Mouse (Mus musculus) forebrain, embryonic 14.5 days (tissue): ENCODE measurements at regions not wholly inside any gene's neighbourhood (a gene's known extent, or its start where the extent isn't known, plus 50 kb on each side); places are given as distances from the start of the nearest gene placed in this dataset.

ENCODE experiments used
- ATAC-seq: fragments of 200-750 bp; cut with Nextera tagmentation; 2 replicates; pipeline ENCODE4 v1.8.0; 2017; ENCODE audit warnings: mild to moderate bottlenecking, moderate library complexity
- DNase-seq: peaks from one replicate; pipeline ENCODE4 v3.0.0-alpha.2; 2015; ENCODE audit warnings: low spot score
- H3K27ac ChIP-seq: fragments of 300-500 bp; sonication (generic); 2 replicates; pipeline ENCODE4 v1.5.1; 2014; ENCODE audit warnings: low read depth, mild to moderate bottlenecking, control low read depth, low read length, moderate library complexity
- H3K27me3 ChIP-seq: fragments of 300-500 bp; sonication (generic); replicated peaks from 2 replicates; pipeline ENCODE4 v1.6.1; 2014; ENCODE audit warnings: low read length, control low read depth, mixed read lengths; ENCODE audit not compliant: control insufficient read depth, insufficient read depth
- H3K36me3 ChIP-seq: fragments of 300-500 bp; sonication (generic); 2 replicates; pipeline ENCODE4 v1.6.1; 2014; ENCODE audit warnings: low read length, control low read depth; ENCODE audit not compliant: control insufficient read depth, insufficient read depth
- H3K4me1 ChIP-seq: fragments of 300-500 bp; sonication (generic); 2 replicates; pipeline ENCODE4 v1.6.1; 2014; ENCODE audit warnings: antibody characterized with exemption, low read length, control low read depth; ENCODE audit not compliant: control insufficient read depth, insufficient read depth
- H3K4me2 ChIP-seq: fragments of 300-500 bp; sonication (generic); 2 replicates; pipeline ENCODE4 v1.6.1; 2014; ENCODE audit warnings: mild to moderate bottlenecking, control low read depth, low read length
- H3K4me3 ChIP-seq: fragments of 300-500 bp; sonication (generic); 2 replicates; pipeline ENCODE4 v1.5.1; 2014; ENCODE audit warnings: low read depth, low read length, control low read depth
- H3K9ac ChIP-seq: fragments of 300-500 bp; sonication (generic); 2 replicates; pipeline ENCODE4 v1.6.1; 2014; ENCODE audit warnings: mild to moderate bottlenecking, low read length, control low read depth, moderate library complexity
- H3K9me3 ChIP-seq: fragments of 300-500 bp; sonication (generic); replicated peaks from 2 replicates; pipeline ENCODE4 v1.6.1; 2016; ENCODE audit warnings: low read length, control low read depth, mixed read lengths; ENCODE audit not compliant: control insufficient read depth
- WGBS: fragments of 180-500 bp; shearing (Covaris S2); extraction: QIAGEN DNeasy Blood & Tissue Kit; methylation state at CpG from one replicate; pipeline ENCODE4 v1.1.7; 2014; 5-methylcytosine and 5-hydroxymethylcytosine counted together

- H3K9me3 ChIP-seq = no peaks in the 10 kb centered on the region
- no peaks in the 10 kb centered on the region for H3K27me3 ChIP-seq
- H3K27ac ChIP-seq = no peak overlapping the region
- H3K4me1 ChIP-seq = no peaks in the 10 kb centered on the region
- no peak overlapping the region for H3K4me2 ChIP-seq
- no peak overlapping the region for H3K4me3 ChIP-seq
- no peak overlapping the region for H3K9ac ChIP-seq
- no peaks in the 10 kb centered on the region for H3K36me3 ChIP-seq
- peak; percentile 55; the same call in 1 of the 2 replicates for ATAC-seq
- DNase-seq = peak; percentile 48
These were observed 453.4 kb upstream of the Foxg1 start for GRCm38 (mm10) chr12:48929035-48929434.

DNA sequence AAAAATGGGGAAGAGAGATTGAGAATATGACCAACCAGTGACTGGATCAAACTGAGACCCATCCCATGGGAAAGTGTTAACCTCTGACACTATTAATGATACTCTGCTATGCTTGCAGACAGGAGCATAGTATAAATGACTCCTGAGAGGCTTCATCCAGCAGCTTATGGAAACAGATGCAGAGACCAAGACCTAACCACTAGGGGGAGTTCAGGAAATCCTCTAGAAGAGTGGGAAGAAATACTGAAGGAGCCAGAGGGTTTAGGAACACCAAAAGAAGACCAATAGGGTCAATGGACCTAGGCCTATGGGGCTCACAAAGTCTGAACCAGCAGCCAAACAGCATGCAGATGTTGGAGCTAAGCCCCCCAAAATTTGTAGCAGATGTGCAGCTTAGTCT, 436.0 kb upstream of the Foxg1 start:
- H3K36me3 ChIP-seq = no peaks in the 10 kb centered on the region
- no peak for ATAC-seq
- no peak overlapping the region for H3K27ac ChIP-seq
- H3K27me3 ChIP-seq = no peaks in the 10 kb centered on the region
- no peaks in the 10 kb centered on the region for H3K9me3 ChIP-seq
- H3K4me3 ChIP-seq = no peak overlapping the region
- H3K4me2 ChIP-seq = no peak overlapping the region
- H3K9ac ChIP-seq = no peak overlapping the region
- DNase-seq = no peak
- no peaks in the 10 kb centered on the region for H3K4me1 ChIP-seq

DNA sequence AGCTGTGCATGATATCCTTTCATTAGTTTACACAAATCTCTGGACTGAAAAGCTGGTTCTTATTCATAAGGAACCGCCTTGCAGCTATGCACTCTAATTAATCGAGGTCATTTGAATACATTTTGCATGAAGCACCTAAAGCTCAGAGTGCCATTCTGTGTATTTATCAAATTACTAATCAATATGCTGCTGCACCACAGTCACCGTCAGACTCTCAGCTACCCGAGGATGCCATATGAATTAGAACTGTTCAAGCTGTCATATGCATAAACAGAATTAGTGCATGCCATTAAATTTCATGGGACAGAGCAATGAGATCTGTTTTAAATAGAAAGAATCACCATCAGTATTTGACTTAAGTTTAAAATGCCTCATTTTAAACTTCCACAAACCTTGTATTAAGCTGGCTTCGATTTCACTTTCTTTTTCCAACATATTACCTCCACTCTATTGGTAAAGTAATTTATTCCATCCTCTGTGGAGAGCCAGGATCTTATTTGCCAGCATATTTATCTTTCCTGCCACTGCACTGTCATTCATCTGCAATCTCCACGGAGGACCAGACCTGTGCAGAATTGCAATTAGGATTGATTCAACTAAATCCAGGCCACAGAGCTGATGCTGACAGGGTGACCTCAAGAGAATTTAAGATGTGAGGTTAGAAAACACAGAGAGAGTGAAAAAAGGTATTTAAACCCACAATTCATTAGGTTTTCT, 423.0 kb upstream of the Foxg1 start:
- DNase-seq (peak; percentile 48), ATAC-seq (peak; percentile 92)
- Histone ChIP-seq H3K27ac (0 out of 2 replicates have a peak overlapping the region, but pooled peaks have one; percentile 33), H3K36me3 (no peaks in the 10 kb centered on the region), H3K27me3 (no peaks in the 10 kb centered on the region), H3K4me2 (peak overlapping the region; percentile 14; the same call in 1 of the 2 replicates), H3K4me1 (0 out of 2 replicates have a peak, but pooled peaks cover 3% of the 10 kb centered on the region), H3K9me3 (no peaks in the 10 kb centered on the region), H3K9ac (no peak overlapping the region), H3K4me3 (no peak overlapping the region)
- 13% methylated on average over 6 of the region's 6 CpGs for WGBS

DNA sequence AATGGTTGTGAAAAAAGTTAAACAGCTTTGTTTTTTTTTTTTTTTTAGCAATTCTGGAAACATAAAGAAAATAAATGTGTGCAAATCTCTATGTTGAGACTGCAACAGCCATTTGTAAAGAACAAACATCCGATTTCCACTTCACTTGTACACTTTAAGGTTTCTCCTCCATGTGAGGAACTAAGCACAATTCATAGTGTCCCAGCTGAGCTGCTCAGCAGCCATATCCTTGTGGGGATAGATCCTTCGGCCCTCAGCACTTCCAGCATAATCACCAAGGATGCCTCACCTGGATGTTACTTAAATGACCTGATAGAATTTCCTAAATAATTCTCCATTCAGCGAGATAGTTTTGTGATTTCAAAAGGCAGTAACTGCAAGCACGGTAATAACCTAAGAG, 422.4 kb upstream of the Foxg1 start:
- no peak for ATAC-seq
- no peak for DNase-seq

DNA sequence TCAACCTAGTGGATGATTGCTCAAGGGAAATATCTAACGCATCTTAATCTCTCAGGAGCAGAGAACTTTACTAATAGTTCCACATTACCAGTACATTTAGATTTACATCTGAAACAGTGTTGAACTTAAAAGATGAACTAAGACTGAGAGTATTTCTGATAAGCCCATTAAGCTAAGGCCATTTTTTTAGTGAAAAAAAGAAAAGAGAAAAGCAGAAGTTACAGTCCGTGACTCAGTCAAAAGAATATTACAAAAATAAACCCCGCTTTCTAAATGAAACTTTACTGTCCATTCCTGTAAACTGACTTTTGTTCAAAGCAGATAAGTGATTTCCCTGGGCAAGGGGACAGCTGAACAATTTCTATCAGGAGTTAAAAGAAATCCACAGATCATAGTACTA, 419.0 kb upstream of the Foxg1 start:
- H3K36me3 ChIP-seq = no peaks in the 10 kb centered on the region
- no peak overlapping the region for H3K4me2 ChIP-seq
- no peak overlapping the region for H3K9ac ChIP-seq
- DNase-seq = no peak
- H3K27ac ChIP-seq = no peak overlapping the region
- H3K4me3 ChIP-seq = no peak overlapping the region
- 93% methylated on average over 3 of the region's 3 CpGs for WGBS
- H3K4me1 ChIP-seq = 0 out of 2 replicates have a peak, but pooled peaks cover 3% of the 10 kb centered on the region
- no peak for ATAC-seq
- no peaks in the 10 kb centered on the region for H3K27me3 ChIP-seq
- H3K9me3 ChIP-seq = no peaks in the 10 kb centered on the region

More for the DNA sequence above, 422.4 kb upstream of the Foxg1 start:
- Histone ChIP-seq H3K9ac (no peak overlapping the region), H3K9me3 (no peaks in the 10 kb centered on the region), H3K4me3 (no peak overlapping the region), H3K27me3 (no peaks in the 10 kb centered on the region), H3K27ac (no peak overlapping the region), H3K4me1 (0 out of 2 replicates have a peak, but pooled peaks cover 3% of the 10 kb centered on the region), H3K36me3 (no peaks in the 10 kb centered on the region), H3K4me2 (no peak overlapping the region)
- WGBS = 57% methylated on average over 4 of the region's 4 CpGs
